Mouse (Mus musculus): ENCODE data around the gene Crebl2. TPM values are rescaled to one million over a fixed set of nuclear protein-coding genes. Genes with fewer than 3 reads are reported as not detected.

The Crebl2 gene
- polyA plus RNA-seq (2015; fragmentation: Nextera tagmentation; extraction: Ambion mirVana): 5.0 and 5.1 TPM in 2 replicates

DNA sequence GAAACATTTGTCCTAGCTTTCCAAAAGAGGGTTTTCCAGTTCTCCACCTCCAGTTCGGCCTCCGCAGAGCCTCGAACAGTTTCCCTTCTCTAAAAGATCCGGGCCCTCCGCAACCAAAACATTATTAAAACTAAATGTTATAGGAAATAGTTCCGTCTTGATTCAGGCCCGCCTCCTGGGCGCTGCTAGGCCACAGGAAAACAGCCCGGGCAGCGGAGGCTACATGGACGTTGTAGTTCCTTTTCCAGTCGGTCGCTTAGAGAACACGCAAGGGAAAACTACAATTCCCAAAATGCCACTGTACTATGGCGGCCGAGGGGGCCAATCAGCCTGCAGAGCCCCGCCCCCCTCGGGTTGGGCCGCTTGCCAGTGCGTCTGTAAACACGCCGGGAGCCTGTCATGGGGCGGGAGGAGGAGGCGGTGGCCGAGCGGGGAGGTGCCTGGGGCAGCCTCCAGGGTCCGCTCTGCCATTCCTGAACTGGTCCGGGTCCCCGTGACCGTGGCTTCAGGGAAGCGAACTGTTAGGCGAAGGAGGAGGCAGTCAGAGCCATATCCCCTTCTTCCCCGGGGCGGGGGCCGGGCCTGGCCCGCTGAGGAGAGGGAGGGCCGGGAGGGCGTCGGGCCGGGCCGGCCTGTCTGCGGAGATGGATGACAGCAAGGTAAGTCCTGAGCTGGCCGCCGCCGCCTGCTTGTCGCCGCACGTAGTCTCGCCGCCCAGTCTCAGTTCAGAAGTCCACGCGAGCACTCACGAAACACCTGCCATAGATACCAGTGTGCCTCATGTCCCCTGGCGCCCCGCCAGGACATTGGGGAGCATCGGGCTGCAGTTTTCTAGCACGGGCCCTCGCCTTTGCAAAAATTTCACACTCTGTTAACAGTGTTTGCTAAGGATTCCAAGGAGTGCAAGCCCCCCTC is at the start of gene Crebl2:
TSS of gene Crebl2 (plus strand) at position 369 of the 915 bp plus-strand sequence.

DNA sequence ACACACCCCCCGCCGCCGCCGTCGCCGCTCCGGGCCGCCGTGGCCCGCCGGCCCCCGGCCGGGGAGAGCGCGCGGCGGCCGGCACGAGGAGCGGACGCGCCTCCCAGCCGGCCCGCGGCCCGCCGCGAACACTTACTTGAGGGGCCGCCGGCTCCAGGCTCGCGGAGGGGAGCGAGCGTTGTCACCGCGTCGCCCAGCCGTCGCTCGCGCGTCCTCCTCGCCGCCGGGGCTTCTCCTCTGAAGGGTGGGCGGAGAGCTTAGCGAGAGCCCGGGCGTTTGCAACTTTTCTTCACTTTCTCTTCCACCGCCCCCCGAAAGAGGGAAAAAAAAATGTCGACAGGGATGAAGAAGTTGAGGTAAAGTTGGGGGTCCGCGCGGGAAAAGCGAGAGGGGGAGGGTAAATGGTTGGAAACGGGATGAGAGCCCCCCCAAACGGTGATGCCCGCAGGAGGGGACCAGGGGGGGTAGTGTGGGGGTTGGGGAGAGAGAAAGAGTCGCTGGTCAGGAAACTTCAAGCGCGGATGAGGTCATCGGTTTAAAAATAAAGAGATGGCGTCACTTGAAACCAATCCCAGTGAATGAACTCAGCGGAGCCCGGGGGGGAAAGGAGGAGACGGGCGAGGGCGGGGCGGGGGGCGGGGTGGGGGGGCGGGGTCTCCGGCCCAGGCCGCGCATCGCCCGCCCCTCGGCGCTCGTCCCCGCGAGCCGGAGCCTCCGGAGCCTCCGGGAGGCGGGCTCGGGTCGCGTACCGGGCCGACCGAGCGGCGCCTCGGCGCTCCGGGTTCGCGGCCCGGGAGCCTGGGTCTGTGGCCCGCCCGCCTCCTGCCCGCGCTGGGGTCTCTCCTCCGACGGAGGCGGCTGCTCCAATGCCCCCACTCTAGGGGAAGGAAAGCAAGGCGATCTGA is 37.6 kb upstream of the Crebl2 start, which contains the start of gene Dusp16:
TSS of gene Dusp16 (minus strand) at position 485 of the 905 bp plus-strand sequence.

DNA sequence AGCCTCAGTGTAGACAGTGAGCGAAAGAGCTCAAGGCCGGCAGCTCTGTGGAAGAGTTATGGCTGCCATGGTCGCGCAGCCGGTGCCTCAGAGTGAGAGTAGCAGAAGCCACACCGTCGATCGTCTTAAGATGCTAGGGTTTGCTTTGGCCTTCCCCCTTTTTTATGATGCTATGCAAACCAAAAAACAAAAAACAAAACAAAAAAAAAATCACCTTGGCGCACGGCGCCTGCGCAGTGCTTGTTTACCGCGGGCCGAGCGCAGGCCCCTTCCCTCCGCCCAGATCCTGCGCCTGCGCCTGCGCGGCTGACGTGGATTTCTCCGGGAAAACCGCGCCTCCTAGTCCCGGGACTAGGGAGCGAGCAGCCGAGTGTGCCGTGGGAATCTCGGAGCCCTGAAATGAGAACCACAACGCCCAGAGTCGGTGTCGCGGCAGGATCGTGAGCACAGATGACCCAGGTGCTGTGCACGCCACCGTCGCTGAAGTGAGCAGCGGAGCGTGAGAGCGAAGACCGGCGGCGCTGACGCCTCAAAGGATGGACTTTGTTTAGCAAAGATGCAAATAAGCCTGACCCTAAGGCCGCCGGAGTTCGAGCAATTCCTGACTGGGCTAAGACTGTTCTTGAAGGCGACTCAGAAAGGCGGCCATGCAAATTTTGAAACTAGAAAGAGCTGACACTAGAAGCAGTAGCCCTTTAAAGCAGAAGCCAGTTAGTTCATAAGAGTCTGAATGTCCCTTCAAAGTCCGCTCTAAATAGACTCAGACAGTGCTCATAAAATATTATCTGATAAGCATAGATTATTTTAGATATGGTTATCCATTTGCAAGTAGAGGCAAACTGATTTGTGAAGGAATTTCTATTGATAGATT is 68.4 kb downstream of the Crebl2 start, which contains the start of gene Gpr19:
TSS of gene Gpr19 (minus strand) at position 484 of the 871 bp plus-strand sequence.

Other genes starting within 250 kb of the Crebl2 start
- gene Mansc1, start 197.7 kb upstream of the Crebl2 start, polyA plus RNA-seq (2015; fragmentation: Nextera tagmentation; extraction: Ambion mirVana): 1.0 and 1.1 TPM in 2 replicates
- gene Borcs5, start 190.6 kb upstream of the Crebl2 start, polyA plus RNA-seq (2015; fragmentation: Nextera tagmentation; extraction: Ambion mirVana): 12.4 and 13.5 TPM in 2 replicates
- 4.0 and 4.6 TPM in 2 replicates for gene Dusp16, start 37.5 kb upstream of the Crebl2 start, polyA plus RNA-seq (2015; fragmentation: Nextera tagmentation; extraction: Ambion mirVana)
- gene Gpr19, start 68.4 kb downstream of the Crebl2 start, polyA plus RNA-seq (2015; fragmentation: Nextera tagmentation; extraction: Ambion mirVana): 7.8 and 8.6 TPM in 2 replicates
- gene Cdkn1b, start 90.2 kb downstream of the Crebl2 start, polyA plus RNA-seq (2015; fragmentation: Nextera tagmentation; extraction: Ambion mirVana): 29.2 and 31.5 TPM in 2 replicates
- 4.4 and 4.6 TPM in 2 replicates for gene Apold1, start 151.6 kb downstream of the Crebl2 start, polyA plus RNA-seq (2015; fragmentation: Nextera tagmentation; extraction: Ambion mirVana)
- 64.8 and 65.5 TPM in 2 replicates for gene Ddx47, start 181.5 kb downstream of the Crebl2 start, polyA plus RNA-seq (2015; fragmentation: Nextera tagmentation; extraction: Ambion mirVana)
- gene Gprc5a, start 235.5 kb downstream of the Crebl2 start, polyA plus RNA-seq (2015; fragmentation: Nextera tagmentation; extraction: Ambion mirVana): 1.1 and 1.2 TPM in 2 replicates

Data from spleen, postnatal 0 days (tissue).